Mouse (Mus musculus): ENCODE measurements around the gene Fcna.

DNA sequence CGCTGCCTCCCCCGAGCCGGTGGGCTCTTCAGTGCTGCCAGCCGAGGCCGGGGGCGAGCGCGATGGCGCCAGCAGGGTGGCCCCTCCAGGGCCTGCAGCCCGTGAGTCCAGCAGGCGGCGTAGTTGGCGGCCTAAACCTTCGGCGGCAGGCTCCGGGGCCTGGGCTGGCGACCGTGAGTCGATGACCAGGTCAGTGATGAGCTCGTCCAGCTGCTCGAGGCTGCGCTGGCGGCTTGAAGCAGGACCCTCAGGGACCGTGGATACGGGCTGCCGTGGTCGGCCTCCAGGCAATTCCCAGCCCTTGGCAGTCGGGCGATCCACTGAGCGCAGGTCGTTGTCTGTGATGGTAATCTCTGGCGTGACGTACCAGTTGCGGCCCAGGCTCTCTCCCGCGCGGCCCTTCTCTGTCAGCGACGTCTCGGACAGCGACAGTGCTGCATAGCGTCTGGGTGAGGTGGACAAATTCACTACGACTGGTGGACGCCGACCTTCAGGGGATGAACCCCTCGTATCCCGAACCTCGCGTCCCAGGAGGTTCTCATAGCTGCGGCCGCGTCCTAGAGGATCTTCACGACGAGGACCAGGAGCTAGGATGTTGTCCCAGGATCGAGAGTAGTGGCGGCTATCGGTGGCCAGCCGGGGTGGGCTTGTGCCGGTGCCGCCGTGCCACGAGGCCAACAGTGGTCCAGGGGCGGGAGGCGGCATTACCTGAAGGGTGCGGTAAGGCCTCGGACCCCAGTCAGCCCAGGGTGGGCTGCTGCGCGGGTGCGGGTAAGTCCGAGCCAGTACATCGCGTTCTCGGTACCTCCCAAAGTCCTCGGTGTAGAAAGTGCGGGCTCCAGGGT is 49.7 kb downstream of the Fcna start:
- TF ChIP-seq POLR2A (IDR thresholded peaks at IDR 0.05; ENCODE audit: control insufficient read depth in 1 of 2, insufficient read depth in 1 of 2, low read depth in 1 of 2, low read length in 2 of 2, poor library complexity in 1 of 2) = no peak
- TF ChIP-seq MYC (IDR thresholded peaks at IDR 0.05; ENCODE audit: low read depth, low read length) = no peak
- TF ChIP-seq CTCF (IDR thresholded peaks at IDR 0.05 in 2 of 3, conservative IDR thresholded peaks at IDR 0.05 in 1 of 3; ENCODE audit: control insufficient read depth in 1 of 3, insufficient read depth in 1 of 3, low read depth in 2 of 3, low read length in 3 of 3, poor library complexity in 1 of 3, severe bottlenecking in 1 of 3) = no peak
- TF ChIP-seq USF2 (IDR thresholded peaks at IDR 0.05; ENCODE audit: borderline replicate concordance in 1 of 2, insufficient read depth in 1 of 2, low read depth in 1 of 2, low read length in 2 of 2) = no peak
- no peak for TF ChIP-seq EP300 (IDR thresholded peaks at IDR 0.05; ENCODE audit: low read depth in 1 of 2, low read length in 2 of 2)
- TF ChIP-seq TBP (IDR thresholded peaks at IDR 0.05; ENCODE audit: low read depth, low read length) = no peak
- no peak for TF ChIP-seq POLR2AphosphoS5 (IDR thresholded peaks at IDR 0.05; ENCODE audit: borderline replicate concordance, low read depth, low read length)
- no peak for TF ChIP-seq NRF1 (IDR thresholded peaks at IDR 0.05; ENCODE audit: insufficient read depth, low read depth, low read length, poor library complexity, severe bottlenecking)
- no peak for TF ChIP-seq RAD21 (IDR thresholded peaks at IDR 0.05; ENCODE audit: low read depth, low read length)
